Mouse (Mus musculus): Measurements from ENCODE around the gene Rnaseh2b. TPM values are rescaled to one million over a fixed set of nuclear protein-coding genes. Genes with fewer than 3 reads are reported as not detected.

The Rnaseh2b gene
- polyA plus RNA-seq, 1 experiment from 2014 or later = 37.0 TPM

- Histone ChIP-seq H3K4me2 (no peak overlapping the region), H3K4me3 (no peak overlapping the region), H3K9ac (no peak overlapping the region), H3K27ac (no peak overlapping the region), H3K36me3 (no peaks in the 10 kb centered on the region; the same call in 1 of the 2 replicates), H3K4me1 (replicated peaks) (peaks cover 22% of the 10 kb centered on the region; the same call in 1 of the 2 replicates), H3K9me3 (no peaks in the 10 kb centered on the region), H3K27me3 (no peaks in the 10 kb centered on the region)
- 60% methylated on average over 11 of the region's 11 CpGs for WGBS
- ATAC-seq (ENCODE audit: low FRiP score) = no peak
Observed at GRCm38 (mm10) chr14:62346570-62346969, 54.2 kb downstream of the Rnaseh2b start.

GRCm38 (mm10) chr14:62347103-62347502 lies 54.7 kb downstream of the Rnaseh2b start:
- ATAC-seq (ENCODE audit: low FRiP score) = no peak

GRCm38 (mm10) chr14:62349786-62350185 lies 57.4 kb downstream of the Rnaseh2b start:
- no peak for ATAC-seq (ENCODE audit: low FRiP score)
- peaks cover 3% of the 10 kb centered on the region; the same call in 1 of the 2 replicates for H3K36me3 ChIP-seq
- WGBS = 79% methylated on average over 5 of the region's 5 CpGs
- no peaks in the 10 kb centered on the region for H3K9me3 ChIP-seq
- H3K4me2 ChIP-seq = no peak overlapping the region
- no peak overlapping the region for H3K4me3 ChIP-seq
- H3K27ac ChIP-seq = no peak overlapping the region
- H3K27me3 ChIP-seq = no peaks in the 10 kb centered on the region
- H3K9ac ChIP-seq = no peak overlapping the region
- H3K4me1 ChIP-seq (replicated peaks) = peaks cover 13% of the 10 kb centered on the region; the same call in 1 of the 2 replicates

More at GRCm38 (mm10) chr14:62347103-62347502, 54.7 kb downstream of the Rnaseh2b start:
- Histone ChIP-seq H3K4me1 (replicated peaks) (peaks cover 22% of the 10 kb centered on the region; the same call in 1 of the 2 replicates), H3K36me3 (no peaks in the 10 kb centered on the region; the same call in 1 of the 2 replicates), H3K4me2 (no peak overlapping the region), H3K9me3 (no peaks in the 10 kb centered on the region), H3K9ac (peak overlapping the region; percentile 24; the same call in 1 of the 2 replicates), H3K4me3 (no peak overlapping the region), H3K27ac (no peak overlapping the region), H3K27me3 (no peaks in the 10 kb centered on the region)
- WGBS = 78% methylated on average over 7 of the region's 7 CpGs

GRCm38 (mm10) chr14:62350186-62350585 lies 57.8 kb downstream of the Rnaseh2b start:
- Histone ChIP-seq H3K4me1 (replicated peaks) (peaks cover 13% of the 10 kb centered on the region; the same call in 1 of the 2 replicates), H3K27me3 (no peaks in the 10 kb centered on the region), H3K27ac (no peak overlapping the region), H3K4me3 (no peak overlapping the region), H3K9me3 (no peaks in the 10 kb centered on the region), H3K9ac (no peak overlapping the region), H3K4me2 (no peak overlapping the region), H3K36me3 (peaks cover 3% of the 10 kb centered on the region; the same call in 1 of the 2 replicates)
- ATAC-seq (ENCODE audit: low FRiP score) = no peak
- 77% methylated on average over 4 of the region's 4 CpGs for WGBS

GRCm38 (mm10) chr14:62350890-62351289 lies 58.5 kb downstream of the Rnaseh2b start:
- peaks cover 3% of the 10 kb centered on the region; the same call in 1 of the 2 replicates for H3K36me3 ChIP-seq
- 92% methylated on average over 3 of the region's 3 CpGs for WGBS
- peaks cover 13% of the 10 kb centered on the region; the same call in 1 of the 2 replicates for H3K4me1 ChIP-seq (replicated peaks)
- no peaks in the 10 kb centered on the region for H3K9me3 ChIP-seq
- H3K27me3 ChIP-seq = no peaks in the 10 kb centered on the region
- H3K27ac ChIP-seq = no peak overlapping the region
- no peak overlapping the region for H3K9ac ChIP-seq
- ATAC-seq (ENCODE audit: low FRiP score) = no peak
- H3K4me3 ChIP-seq = no peak overlapping the region
- no peak overlapping the region for H3K4me2 ChIP-seq

- H3K36me3 ChIP-seq = peaks cover 3% of the 10 kb centered on the region; the same call in 1 of the 2 replicates
- no peaks in the 10 kb centered on the region; the same call in 1 of the 2 replicates for H3K4me1 ChIP-seq (replicated peaks)
- no peak overlapping the region for H3K4me3 ChIP-seq
- no peaks in the 10 kb centered on the region for H3K9me3 ChIP-seq
- WGBS = 79% methylated on average over 9 of the region's 9 CpGs
- no peak overlapping the region for H3K9ac ChIP-seq
- H3K27me3 ChIP-seq = no peaks in the 10 kb centered on the region
- H3K4me2 ChIP-seq = no peak overlapping the region
- no peak overlapping the region for H3K27ac ChIP-seq
- ATAC-seq (ENCODE audit: low FRiP score) = no peak
Observed at GRCm38 (mm10) chr14:62353372-62353771, 61.0 kb downstream of the Rnaseh2b start.

GRCm38 (mm10) chr14:62353793-62354192 lies 61.4 kb downstream of the Rnaseh2b start:
- Histone ChIP-seq H3K9me3 (no peaks in the 10 kb centered on the region), H3K27me3 (no peaks in the 10 kb centered on the region), H3K9ac (no peak overlapping the region), H3K36me3 (peaks cover 3% of the 10 kb centered on the region; the same call in 1 of the 2 replicates), H3K27ac (no peak overlapping the region), H3K4me3 (no peak overlapping the region), H3K4me1 (replicated peaks) (no peaks in the 10 kb centered on the region; the same call in 1 of the 2 replicates), H3K4me2 (no peak overlapping the region)
- WGBS = 94% methylated on average over 5 of the region's 5 CpGs
- ATAC-seq (ENCODE audit: low FRiP score) = no peak

GRCm38 (mm10) chr14:62355201-62355600 lies 62.8 kb downstream of the Rnaseh2b start:
- ATAC-seq (ENCODE audit: low FRiP score) = no peak
- 88% methylated on average over 7 of the region's 7 CpGs for whole genome bisulfite sequencing
- no peaks in the 10 kb centered on the region for H3K4me1 ChIP-seq (replicated peaks)

GRCm38 (mm10) chr14:62361263-62361980 lies 69.0 kb downstream of the Rnaseh2b start:
- no peak overlapping the region for H3K4me2 ChIP-seq
- no peaks in the 10 kb centered on the region for H3K27me3 ChIP-seq
- no peak overlapping the region for H3K4me3 ChIP-seq
- H3K9ac ChIP-seq = no peak overlapping the region
- H3K4me1 ChIP-seq (replicated peaks) = no peaks in the 10 kb centered on the region
- no peak for ATAC-seq (ENCODE audit: low FRiP score)
- WGBS = 85% methylated on average over 8 of the region's 8 CpGs
- H3K36me3 ChIP-seq = peaks cover 10% of the 10 kb centered on the region; the same call in 1 of the 2 replicates
- no peak overlapping the region for H3K27ac ChIP-seq
- no peaks in the 10 kb centered on the region for H3K9me3 ChIP-seq

More at GRCm38 (mm10) chr14:62355201-62355600, 62.8 kb downstream of the Rnaseh2b start:
- no peak overlapping the region for H3K4me2 ChIP-seq
- no peak overlapping the region for H3K9ac ChIP-seq
- no peak overlapping the region for H3K27ac ChIP-seq
- 0 out of 2 replicates have a peak, but pooled peaks cover 3% of the 10 kb centered on the region for H3K36me3 ChIP-seq
- no peak overlapping the region for H3K4me3 ChIP-seq
- no peaks in the 10 kb centered on the region for H3K27me3 ChIP-seq
- H3K9me3 ChIP-seq = no peaks in the 10 kb centered on the region

GRCm38 (mm10) chr14:62363774-62364173 lies 71.4 kb downstream of the Rnaseh2b start:
- H3K9me3 ChIP-seq = no peaks in the 10 kb centered on the region

GRCm38 (mm10) chr14:62370819-62371218 lies 78.4 kb downstream of the Rnaseh2b start:
- Histone ChIP-seq H3K4me2 (no peak overlapping the region), H3K27me3 (no peaks in the 10 kb centered on the region), H3K4me1 (replicated peaks) (no peaks in the 10 kb centered on the region), H3K9me3 (no peaks in the 10 kb centered on the region), H3K9ac (no peak overlapping the region), H3K36me3 (peaks cover 19% of the 10 kb centered on the region), H3K4me3 (no peak overlapping the region), H3K27ac (no peak overlapping the region)
- ATAC-seq (ENCODE audit: low FRiP score) = no peak
- WGBS = 88% methylated on average over 6 of the region's 6 CpGs

More at GRCm38 (mm10) chr14:62363774-62364173, 71.4 kb downstream of the Rnaseh2b start:
- H3K27me3 ChIP-seq = no peaks in the 10 kb centered on the region
- H3K4me3 ChIP-seq = no peak overlapping the region
- H3K4me2 ChIP-seq = no peak overlapping the region
- WGBS = 90% methylated on average over 2 of the region's 2 CpGs
- H3K4me1 ChIP-seq (replicated peaks) = no peaks in the 10 kb centered on the region
- H3K27ac ChIP-seq = no peak overlapping the region
- no peak for ATAC-seq (ENCODE audit: low FRiP score)
- H3K9ac ChIP-seq = no peak overlapping the region
- peaks cover 23% of the 10 kb centered on the region for H3K36me3 ChIP-seq

- Histone ChIP-seq H3K4me3 (no peak overlapping the region), H3K27me3 (no peaks in the 10 kb centered on the region), H3K9me3 (no peaks in the 10 kb centered on the region), H3K36me3 (peaks cover 9% of the 10 kb centered on the region), H3K9ac (no peak overlapping the region), H3K27ac (no peak overlapping the region), H3K4me1 (replicated peaks) (no peaks in the 10 kb centered on the region), H3K4me2 (no peak overlapping the region)
- ATAC-seq (ENCODE audit: low FRiP score) = no peak
- WGBS = 81% methylated on average over 10 of the region's 10 CpGs
Observed at GRCm38 (mm10) chr14:62374001-62374400, 81.6 kb downstream of the Rnaseh2b start.
